Mouse (Mus musculus) lung, embryonic 15.5 days (tissue): ENCODE measurements around the gene Lmtk2. TPM values are rescaled to one million over a fixed set of nuclear protein-coding genes. Genes with fewer than 3 reads are reported as not detected.

Experiments
- polyA plus RNA-seq: library from polyadenylated mRNA; unstranded; fragments of >200 nt; fragmentation: Nextera tagmentation; extraction: Ambion mirVana; gene quantifications from 2 replicates; pipeline ENCODE4 v1.2.1, GENCODE M21; 2015

The Lmtk2 gene
- polyA plus RNA-seq, 1 experiment from 2014 or later, result 4.4 TPM

Other genes starting within 250 kb of the Lmtk2 start
- gene Ankrd61, start 202.8 kb upstream of the Lmtk2 start, polyA plus RNA-seq, result 0.24 and 0.35 TPM in 2 replicates
- 95.5 and 103 TPM in 2 replicates for gene Aimp2, start 190.6 kb upstream of the Lmtk2 start, polyA plus RNA-seq
- 27.8 and 31.2 TPM in 2 replicates for gene Pms2, start 190.5 kb upstream of the Lmtk2 start, polyA plus RNA-seq
- 0.65 and 0.72 TPM in 2 replicates for gene Gm42421, start 172.3 kb upstream of the Lmtk2 start, polyA plus RNA-seq
- gene Rsph10b, start 167.4 kb upstream of the Lmtk2 start, polyA plus RNA-seq, result 0.89 and 0.95 TPM in 2 replicates
- 71.9 and 78.4 TPM in 2 replicates for gene Ccz1, start 85.6 kb upstream of the Lmtk2 start, polyA plus RNA-seq
- gene Ocm, start 73.8 kb upstream of the Lmtk2 start, polyA plus RNA-seq, result not detected in 2 replicates
- 0.44 and 0.46 TPM in 2 replicates for gene Bhlha15, start 89.8 kb downstream of the Lmtk2 start, polyA plus RNA-seq
- gene Tecpr1, start 123.2 kb downstream of the Lmtk2 start, polyA plus RNA-seq, result 21.2 and 25.1 TPM in 2 replicates
- gene Bri3, start 144.0 kb downstream of the Lmtk2 start, polyA plus RNA-seq, result 123 and 129 TPM in 2 replicates